Mouse (Mus musculus) gastrocnemius, adult 18-20 months (tissue): ENCODE measurements around the gene Slc38a3. TPM values are rescaled to one million over a fixed set of nuclear protein-coding genes. Genes with fewer than 3 reads are reported as not detected.

Experiments
- DNase-seq: peaks from one replicate; pipeline ENCODE4 v3.0.0; 2021; ENCODE audit warnings: low spot score
- total RNA-seq, 2 experiments: library from RNA; stranded (reverse); gene quantifications; 2 replicates each; pipeline ENCODE4 v1.2.3; 2021

The Slc38a3 gene
- total RNA-seq, 2 experiments from 2014 or later, result 57.7 to 62.0 TPM

GRCm38 (mm10) chr9:107637070-107637469 lies 32.3 kb downstream of the Slc38a3 start:
- no peak for DNase-seq

GRCm38 (mm10) chr9:107635279-107636028 lies 33.9 kb downstream of the Slc38a3 start, which contains the start of gene Gnai2:
Gene Gnai2 (minus strand): TSS chr9:107635367.
- DNase-seq, result peak; percentile 99

GRCm38 (mm10) chr9:107634406-107635278 lies 34.7 kb downstream of the Slc38a3 start:
- no peak for DNase-seq

GRCm38 (mm10) chr9:107633661-107634405 lies 35.5 kb downstream of the Slc38a3 start:
- DNase-seq, result no peak

DNA sequence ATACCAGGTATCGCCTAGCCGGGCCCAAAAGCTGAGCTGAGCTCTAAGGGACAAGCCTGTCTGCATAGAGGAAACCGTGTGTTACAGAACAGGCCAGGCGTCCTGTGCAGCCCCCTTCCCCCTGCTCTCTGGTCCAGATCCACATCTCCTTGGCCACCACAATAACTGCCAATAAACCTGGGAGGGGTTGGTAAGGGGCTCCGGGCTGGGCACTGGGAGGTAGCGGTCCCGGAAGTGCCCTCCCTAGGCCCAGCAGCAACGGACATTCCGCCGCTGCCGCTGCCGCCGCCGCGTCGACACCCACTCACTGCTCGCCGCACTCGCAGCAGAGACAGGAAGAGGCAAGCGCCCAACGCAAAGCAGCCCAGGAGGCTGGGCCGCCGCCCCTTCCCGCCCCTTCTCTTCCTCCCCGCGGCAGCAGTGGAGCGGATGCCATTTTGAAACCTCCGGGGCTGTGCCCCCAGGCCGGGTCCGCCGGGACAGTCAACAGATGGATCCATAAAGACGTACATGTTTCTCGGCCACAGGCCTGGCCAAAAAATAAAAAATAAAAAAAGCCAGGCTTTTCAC lies 36.2 kb downstream of the Slc38a3 start:
- peak; percentile 75 for DNase-seq

DNA sequence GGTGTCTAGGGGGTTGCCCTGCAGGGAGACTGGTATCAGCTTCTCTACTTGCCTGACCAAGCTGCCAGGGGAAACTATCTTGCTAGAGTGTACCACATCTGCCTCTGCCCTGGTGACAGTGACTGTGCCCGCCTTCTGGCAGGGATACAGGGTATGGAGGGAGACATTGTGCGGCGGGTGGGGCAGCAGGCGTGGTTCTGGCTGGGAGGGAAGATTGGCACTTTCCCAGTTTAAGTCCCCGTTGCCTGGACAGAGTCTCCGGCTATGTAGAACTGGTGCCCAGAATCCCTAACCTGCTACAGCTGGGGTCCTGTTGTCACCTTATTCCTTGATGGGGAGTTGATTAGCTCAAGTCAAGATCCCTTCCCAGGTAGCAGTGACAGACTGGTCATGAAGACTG lies 36.9 kb downstream of the Slc38a3 start:
- DNase-seq, result peak; percentile 46

- no peak for DNase-seq
These were observed 37.5 kb downstream of the Slc38a3 start for GRCm38 (mm10) chr9:107631861-107632260.

DNA sequence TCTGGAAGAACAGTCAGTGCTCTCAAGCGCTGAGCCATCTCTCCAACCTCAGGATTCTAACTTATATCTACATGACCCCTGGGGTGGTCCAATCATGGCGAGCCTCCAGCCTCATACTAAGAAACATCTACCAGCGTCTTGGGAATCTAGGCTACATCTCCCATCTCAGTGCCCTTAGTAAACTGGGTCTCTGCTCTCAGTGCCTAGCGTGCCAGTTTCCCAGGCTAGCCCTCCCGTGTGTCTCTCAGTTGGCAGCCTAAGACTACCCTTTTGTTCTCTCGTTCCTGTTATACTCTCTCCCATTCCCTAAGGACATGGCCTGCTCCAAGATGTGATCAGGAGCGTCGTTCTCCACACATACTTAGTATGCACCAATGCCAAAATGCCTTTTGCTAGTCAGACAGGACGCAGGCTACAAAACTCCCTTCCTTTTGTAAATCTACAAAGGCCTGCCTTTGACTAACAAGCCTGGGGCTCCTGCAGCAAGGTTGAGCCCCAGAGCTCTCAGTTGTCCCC lies 38.0 kb downstream of the Slc38a3 start:
- no peak for DNase-seq

DNA sequence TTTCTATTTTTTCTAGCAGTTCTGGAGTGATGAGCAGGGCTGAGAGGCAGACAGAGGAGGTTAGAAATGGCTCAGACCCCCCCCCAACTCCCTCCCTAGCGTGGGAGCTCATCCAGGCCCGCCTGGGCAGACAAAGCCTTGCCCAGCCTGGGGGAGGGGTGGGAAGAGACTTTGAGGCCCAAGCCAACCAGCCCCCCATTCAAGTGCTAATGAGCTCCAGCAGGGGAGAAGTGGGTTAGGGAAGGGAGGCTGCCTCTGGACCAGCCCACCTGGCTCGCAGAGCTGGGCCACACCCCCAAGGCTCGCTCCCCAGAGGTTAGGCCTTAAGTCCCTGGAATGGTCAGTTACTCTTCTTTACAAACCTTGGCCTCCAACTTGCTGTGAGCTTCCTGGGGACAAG lies 38.8 kb downstream of the Slc38a3 start:
- DNase-seq, result no peak

DNA sequence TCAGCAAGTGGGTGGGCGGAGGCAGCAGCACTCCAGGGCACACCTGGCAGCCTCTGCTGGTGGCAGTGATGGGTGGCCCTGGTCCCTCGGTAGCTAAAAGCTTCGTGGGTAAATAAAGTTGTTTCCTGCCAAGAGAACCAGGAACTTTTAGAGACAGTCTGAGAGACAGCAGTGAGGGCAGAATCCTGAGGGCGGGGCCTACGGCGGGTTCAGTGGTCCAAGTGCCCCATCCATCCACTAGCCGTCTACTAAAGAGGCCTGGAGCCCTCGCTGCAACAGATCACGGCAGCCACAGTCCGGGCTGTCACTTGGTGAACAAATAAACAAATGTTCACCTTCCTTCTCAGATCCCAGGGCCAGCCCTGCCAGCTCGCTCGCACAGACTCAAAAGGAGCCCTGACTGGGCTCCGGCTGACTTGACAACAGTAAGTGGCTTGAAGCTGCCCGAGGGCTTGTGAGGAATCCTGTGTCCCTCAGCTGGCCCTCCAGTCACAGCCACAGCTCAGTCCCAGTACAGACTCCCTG lies 39.4 kb downstream of the Slc38a3 start:
- DNase-seq, result no peak

DNA sequence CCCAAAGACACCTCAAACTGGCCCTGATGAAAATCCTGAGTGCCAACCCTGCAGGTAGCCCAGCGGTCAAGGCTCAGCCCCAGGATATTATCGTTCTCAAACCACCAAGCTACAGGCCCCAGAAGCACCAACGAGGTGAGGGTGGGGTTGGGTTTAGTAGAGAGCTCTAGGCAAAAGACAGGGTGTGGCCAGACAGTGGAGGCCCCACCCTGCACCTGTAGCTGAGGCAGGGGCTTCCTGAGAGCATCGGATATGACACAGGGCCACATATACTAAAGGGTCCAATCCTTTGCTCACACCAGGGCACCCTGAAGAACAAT lies 40.0 kb downstream of the Slc38a3 start:
- no peak for DNase-seq

- DNase-seq, result no peak
These were observed 40.5 kb downstream of the Slc38a3 start for GRCm38 (mm10) chr9:107628721-107629410.

DNA sequence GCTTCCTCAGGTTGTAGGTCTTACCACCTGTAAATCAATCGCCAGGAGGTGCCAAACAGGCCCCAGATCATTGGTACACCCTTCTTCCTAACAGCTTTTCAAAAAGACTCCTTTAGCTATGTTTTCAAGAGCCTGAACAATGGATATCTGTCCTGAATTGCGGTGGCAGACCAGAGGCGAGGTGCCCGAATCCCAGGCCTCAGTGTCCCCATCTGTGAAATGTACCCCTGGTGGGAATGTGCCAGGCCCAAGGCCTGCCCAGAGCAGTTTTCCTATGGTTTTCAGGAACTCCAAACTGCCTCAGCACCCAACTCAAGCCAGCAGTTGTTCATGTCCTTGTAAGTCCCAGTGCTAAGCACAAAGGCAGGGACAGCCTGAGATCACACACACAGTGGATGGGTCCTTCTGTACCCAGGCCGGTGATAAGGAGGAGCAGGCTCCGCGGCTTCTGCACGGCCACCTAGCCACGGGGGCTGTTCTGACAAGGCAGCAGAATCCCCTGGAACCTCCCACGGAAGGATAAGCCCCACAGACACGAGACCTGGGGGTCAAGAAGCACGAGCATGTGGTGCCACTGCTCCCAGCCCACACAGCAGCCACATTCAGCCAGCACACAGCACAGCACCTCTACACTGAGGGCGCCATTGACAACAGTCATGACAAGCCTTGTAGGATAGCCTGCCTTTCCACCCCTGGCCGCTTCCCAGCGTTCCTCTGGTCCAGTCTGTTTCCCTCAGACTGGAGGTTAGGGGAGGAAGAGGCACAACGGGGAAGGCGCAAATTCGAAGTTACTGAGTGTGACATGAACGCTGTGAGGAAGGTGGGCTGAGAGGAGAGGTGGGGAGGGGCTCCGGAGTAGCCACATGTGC lies 41.7 kb downstream of the Slc38a3 start:
- DNase-seq, result no peak

GRCm38 (mm10) chr9:107626844-107627277 lies 42.5 kb downstream of the Slc38a3 start:
- peak; percentile 80 for DNase-seq

DNA sequence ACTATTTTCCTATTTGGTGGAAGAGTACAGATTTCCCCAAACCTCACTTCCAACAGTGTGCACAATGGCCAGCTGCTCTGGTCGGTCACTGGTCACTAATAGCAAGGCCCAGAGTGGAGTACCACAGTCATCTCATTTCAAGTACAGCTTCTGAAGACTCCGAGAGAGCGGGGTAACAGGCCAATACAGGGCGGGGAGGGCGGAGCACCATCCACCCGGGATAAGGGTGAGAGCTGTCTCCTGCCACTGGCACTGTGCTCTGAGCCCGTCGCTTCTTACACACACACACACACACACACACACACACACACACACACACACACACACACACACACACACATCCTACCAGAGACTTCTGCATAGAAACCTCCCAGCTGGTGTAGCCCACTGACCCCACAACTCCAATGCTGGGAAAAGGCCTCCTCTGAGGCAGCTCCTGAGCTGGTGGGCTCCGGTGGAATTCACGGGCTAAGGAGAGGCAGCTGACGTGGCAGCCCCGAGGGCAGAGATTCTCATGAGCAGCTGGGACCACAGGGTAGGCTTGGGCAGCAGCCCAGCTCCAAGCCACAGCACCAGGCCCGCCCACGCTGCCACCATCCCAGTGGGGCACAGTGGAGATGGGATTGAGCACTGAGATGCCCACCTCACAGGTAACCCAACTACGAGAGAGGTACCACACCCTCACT lies 43.0 kb downstream of the Slc38a3 start:
- DNase-seq, result no peak

- DNase-seq, result no peak
These were observed 43.8 kb downstream of the Slc38a3 start for GRCm38 (mm10) chr9:107625351-107626128.

DNA sequence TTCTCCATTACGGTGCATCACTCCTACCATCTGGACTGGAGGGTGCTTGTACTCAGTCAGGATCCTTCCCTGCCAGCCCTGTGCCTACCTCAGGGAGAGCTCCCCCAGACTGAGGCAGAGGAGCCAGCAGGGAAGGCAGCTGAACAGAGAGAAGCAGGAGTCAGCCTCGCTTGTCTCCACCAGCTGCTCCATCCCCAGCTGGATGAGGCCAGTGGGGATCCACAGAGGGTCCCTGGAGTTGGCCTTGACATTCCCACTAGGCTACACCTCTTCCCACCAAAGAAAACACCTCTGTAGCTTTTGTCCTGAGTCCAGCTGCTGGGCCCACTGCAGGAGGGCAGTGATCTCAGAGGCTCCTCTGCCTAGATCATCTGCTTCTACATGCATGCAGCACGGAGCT lies 44.4 kb downstream of the Slc38a3 start:
- no peak for DNase-seq

DNA sequence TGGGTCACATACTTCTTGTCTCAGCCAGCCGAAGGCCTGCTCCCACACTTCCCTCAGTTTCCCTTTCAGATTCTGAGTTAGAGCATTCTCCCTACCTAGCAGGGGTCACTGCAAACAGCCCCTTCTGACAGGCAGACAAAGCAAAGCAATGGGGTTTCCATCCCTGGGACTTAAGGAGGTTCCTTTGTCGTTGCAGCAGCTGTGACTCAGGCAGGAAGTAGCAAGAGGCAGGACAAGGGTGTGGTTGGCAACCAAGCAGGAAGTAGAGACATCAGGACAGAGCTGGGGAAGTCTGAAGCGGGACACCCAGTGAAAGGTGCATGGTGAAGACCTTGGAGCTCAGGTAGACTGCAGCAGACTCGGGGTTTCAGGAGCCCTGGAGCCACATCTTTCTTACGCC lies 44.8 kb downstream of the Slc38a3 start:
- no peak for DNase-seq
